28 mouse cellular contexts compared by ENCODE assay signal in genomic region chr3:141950642-141951041, GRCm38 (mm10).
DNase-seq lines count a peak whose midpoint lies in the region; ATAC-seq and TF ChIP-seq lines count a peak whose summit lies in the region.
"Had no signal": no experiment of that assay in that cellular context is flagged by ENCODE, and none has a peak within 500 bp of the region (broad histone marks: within the 10 kb centered on the region; RNA-seq: fewer than 3 reads in every experiment).

No protein-coding gene starts in this region.

- WGBS in heart, embryonic 13.5 days: 33% methylated on average over 8 of the region's 8 CpGs
- 18% methylated on average over 8 of the region's 8 CpGs for WGBS in heart, postnatal 0 days

- no peak for ATAC-seq in heart, embryonic 13.5 days (ENCODE audit: extremely low read depth, insufficient number of reproducible peaks, low FRiP score, low TSS enrichment)
- peak; percentile 30; the same call in 1 of the 2 replicates for ATAC-seq in heart, postnatal 0 days (ENCODE audit: insufficient read depth, low read depth)
- ATAC-seq in megakaryocyte progenitor cell, adult 5-6 weeks (replicated peaks; ENCODE audit: poor library complexity): peak; percentile 66
- ATAC-seq: hindbrain, postnatal 0 days; intestine, embryonic 15.5 days; liver, embryonic 12.5 days; liver, postnatal 0 days had no signal

- TF ChIP-seq CTCF in gastrocnemius, adult 2 months (IDR thresholded peaks at IDR 0.05): no peak
- TF ChIP-seq CTCF in heart, postnatal 0 days (IDR thresholded peaks at IDR 0.05; ENCODE audit: low read depth): no peak

- no peaks in the 10 kb centered on the region for H3K9me3 ChIP-seq in heart, embryonic 13.5 days
- H3K9me3 ChIP-seq in heart, postnatal 0 days (replicated peaks; ENCODE audit: control insufficient read depth, low read length): no peaks in the 10 kb centered on the region
- H3K9me3 ChIP-seq: forebrain, embryonic 12.5 days; hindbrain, embryonic 12.5 days; intestine, embryonic 15.5 days; liver, embryonic 12.5 days; megakaryocyte, embryonic 14.5 days; midbrain, embryonic 12.5 days; neural tube, embryonic 13.5 days had no signal

- DNase-seq in gastrocnemius, adult 2 months: no peak
- DNase-seq in gastrocnemius, postnatal 10 days: no peak
- no peak for DNase-seq in heart, postnatal 36 days
- DNase-seq in heart, postnatal 0 days (ENCODE audit: low spot score): peak; percentile 14
- no peak for DNase-seq in MN1 (ENCODE audit: low spot score)
- DNase-seq: adrenal gland, postnatal 14 days; cerebellum, adult 11 months; cerebellum, adult 9-11 months; gastrocnemius, postnatal 25 days; kidney, adult 2 months; kidney, postnatal 36 days; layer of hippocampus, postnatal 36 days; left cerebral cortex, postnatal 4 days; liver, postnatal 0 days; lung, postnatal 36 days; thymus, adult 2 months; thymus, postnatal 36 days had no signal

- H3K27me3 ChIP-seq in heart, embryonic 13.5 days (replicated peaks): no peaks in the 10 kb centered on the region
- H3K27me3 ChIP-seq in heart, postnatal 0 days (ENCODE audit: control insufficient read depth, insufficient read depth, low read length): no peaks in the 10 kb centered on the region
- H3K27me3 ChIP-seq: forebrain, embryonic 12.5 days; hindbrain, embryonic 12.5 days; intestine, embryonic 15.5 days; liver, embryonic 12.5 days; megakaryocyte, embryonic 14.5 days; midbrain, embryonic 12.5 days; neural tube, embryonic 13.5 days had no signal

- H3K36me3 ChIP-seq in heart, embryonic 13.5 days: no peaks in the 10 kb centered on the region
- H3K36me3 ChIP-seq in heart, postnatal 0 days (replicated peaks; ENCODE audit: control insufficient read depth, insufficient read depth, low read length): no peaks in the 10 kb centered on the region
- H3K36me3 ChIP-seq: forebrain, embryonic 12.5 days; hindbrain, embryonic 12.5 days; intestine, embryonic 15.5 days; liver, embryonic 12.5 days; midbrain, embryonic 12.5 days; neural tube, embryonic 13.5 days had no signal

- intact Hi-C loops in gastrocnemius, adult 2 months (cut with DNase I): no loop called here
- intact Hi-C loops in heart, postnatal 36 days (cut with DNase I): no loop called here

- H3K27ac ChIP-seq in gastrocnemius, adult 2 months: peak overlapping the region; percentile 46; the same call in 1 of the 2 replicates
- peak overlapping the region; percentile 63 for H3K27ac ChIP-seq in heart, embryonic 13.5 days (replicated peaks)
- H3K27ac ChIP-seq in heart, postnatal 0 days (ENCODE audit: low read depth): 0 out of 2 replicates have a peak overlapping the region, but pooled peaks have one; percentile 16
- H3K27ac ChIP-seq: forebrain, embryonic 12.5 days; hindbrain, embryonic 12.5 days; hindbrain, postnatal 0 days; intestine, embryonic 15.5 days; liver, embryonic 12.5 days; midbrain, embryonic 12.5 days; neural tube, embryonic 13.5 days had no signal

- H3K9ac ChIP-seq in heart, embryonic 13.5 days: no peak overlapping the region
- no peak overlapping the region for H3K9ac ChIP-seq in heart, postnatal 0 days (replicated peaks; ENCODE audit: low read depth, low read length)
- H3K9ac ChIP-seq: forebrain, embryonic 12.5 days; hindbrain, embryonic 12.5 days; intestine, embryonic 15.5 days; liver, embryonic 12.5 days; liver, postnatal 0 days; midbrain, embryonic 12.5 days; neural tube, embryonic 13.5 days had no signal

- H3K4me3 ChIP-seq in gastrocnemius, adult 2 months: peak overlapping the region; percentile 28; the same call in 1 of the 2 replicates
- no peak overlapping the region for H3K4me3 ChIP-seq in heart, embryonic 13.5 days
- peak overlapping the region; percentile 20; the same call in 1 of the 2 replicates for H3K4me3 ChIP-seq in heart, postnatal 0 days (ENCODE audit: low read depth, low read length)
- H3K4me3 ChIP-seq: erythroblast, embryonic 14.5 days; forebrain, embryonic 12.5 days; hindbrain, embryonic 12.5 days; intestine, embryonic 15.5 days; liver, embryonic 12.5 days; megakaryocyte, embryonic 14.5 days; midbrain, embryonic 12.5 days; neural tube, embryonic 13.5 days had no signal

- no peak for TF ChIP-seq EP300 in heart, postnatal 0 days (IDR thresholded peaks at IDR 0.05; ENCODE audit: low read depth)

- peak overlapping the region; percentile 57 for H3K4me2 ChIP-seq in heart, embryonic 13.5 days
- H3K4me2 ChIP-seq in heart, postnatal 0 days (ENCODE audit: low read depth, low read length): peak overlapping the region; percentile 49
- H3K4me2 ChIP-seq: forebrain, embryonic 12.5 days; hindbrain, embryonic 12.5 days; intestine, embryonic 15.5 days; liver, embryonic 12.5 days; midbrain, embryonic 12.5 days; neural tube, embryonic 13.5 days had no signal

- H3K4me1 ChIP-seq in heart, embryonic 13.5 days: 0 out of 2 replicates have a peak, but pooled peaks cover 12% of the 10 kb centered on the region
- H3K4me1 ChIP-seq in heart, postnatal 0 days (ENCODE audit: control insufficient read depth, insufficient read depth): no peaks in the 10 kb centered on the region
- H3K4me1 ChIP-seq: intestine, embryonic 15.5 days; liver, embryonic 12.5 days; megakaryocyte, embryonic 14.5 days had no signal
